Mouse (Mus musculus): ENCODE results near the gene C5ar1.
"Not testable (repeated sequence)": the region's sequence is repeated elsewhere in the genome, so short reads cannot be mapped to it uniquely, and the experiment has no call there.

C5ar1 gene

DNA sequence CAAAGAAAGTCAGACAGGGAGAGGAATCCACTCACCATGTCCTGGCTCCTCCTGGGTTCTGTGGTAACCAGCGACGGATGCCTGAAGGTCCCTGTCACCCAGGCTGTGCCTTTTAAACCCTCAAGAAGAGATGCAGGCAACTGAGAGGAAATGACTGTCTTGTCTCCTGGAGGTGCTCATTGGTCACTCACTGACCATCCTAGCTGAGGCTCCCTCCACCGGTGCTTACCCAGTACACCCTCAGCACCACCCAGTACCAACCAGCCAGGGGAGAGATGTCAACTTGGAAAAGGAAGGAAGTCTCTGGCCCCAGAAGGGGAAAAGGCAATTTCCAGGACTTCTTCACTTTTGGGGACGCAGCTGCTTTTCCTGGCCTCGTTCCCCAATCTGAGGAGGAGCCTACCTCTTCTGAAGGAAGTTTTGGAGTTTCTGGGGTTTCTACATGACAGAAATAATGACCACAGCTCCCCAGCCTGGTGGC, at the start of gene C5ar1:
Gene C5ar1, minus strand, starts transcription at position 431 of the 481 bp plus-strand sequence.
- no peak for DNase-seq (ENCODE audit: low read depth)

DNA sequence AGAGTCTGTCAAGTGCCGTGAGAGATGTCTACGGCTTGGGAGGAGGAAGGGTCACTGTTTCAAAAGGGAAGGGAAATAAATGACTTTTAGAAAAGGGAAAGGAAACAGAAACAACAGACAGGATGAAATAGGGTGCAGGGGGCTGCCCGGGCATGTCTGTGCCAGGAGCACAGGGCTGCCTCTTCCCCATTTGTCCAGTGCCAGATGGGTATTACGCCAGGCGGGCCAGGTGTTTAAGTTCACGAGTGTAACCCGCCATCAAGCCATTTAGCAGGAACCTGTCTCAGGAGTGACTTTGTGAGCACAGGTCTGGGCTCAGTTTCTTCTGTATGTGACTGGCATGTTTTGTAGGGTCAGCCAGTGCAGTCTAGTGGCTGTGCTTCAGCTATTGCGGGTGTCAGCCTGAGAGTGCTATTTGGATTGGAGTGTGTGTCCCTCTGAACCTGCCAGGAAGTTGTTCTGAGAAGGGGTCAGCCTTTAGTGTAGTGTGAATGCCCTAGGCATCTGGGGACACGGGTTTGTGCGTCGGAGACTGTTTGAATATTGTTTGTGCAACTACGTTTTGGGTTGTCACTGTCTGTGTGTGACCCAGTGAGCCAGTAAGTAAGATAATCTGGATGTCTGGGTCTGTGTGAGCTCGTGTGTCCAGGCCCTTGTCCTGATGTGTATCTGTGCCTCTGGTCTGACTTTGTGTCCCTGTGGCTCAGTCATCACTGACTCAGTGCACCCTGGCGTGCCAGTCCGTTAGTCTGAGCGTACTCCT, 49.4 kb upstream of the C5ar1 start:
- no peak for DNase-seq (ENCODE audit: low read depth)

DNA sequence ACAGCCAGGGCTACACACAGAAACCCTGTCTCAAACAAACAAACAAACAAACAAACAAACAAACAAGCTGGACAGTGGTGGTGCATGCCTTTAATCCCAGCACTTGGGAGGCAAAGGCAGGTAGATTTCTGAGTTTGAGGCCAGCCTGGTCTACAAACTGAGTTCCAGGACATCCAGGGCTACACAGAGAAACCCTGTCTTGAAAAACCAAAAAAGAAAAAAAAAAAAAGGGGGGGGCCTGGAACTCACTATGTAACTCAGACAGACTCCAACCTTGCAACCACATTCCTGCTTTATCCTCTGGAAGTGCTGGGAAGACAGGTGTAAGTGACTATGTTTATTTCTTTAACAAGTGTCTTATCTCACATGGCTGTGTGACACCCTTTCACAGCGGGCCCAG, 48.8 kb upstream of the C5ar1 start, which contains the start of gene Bbc3:
Gene Bbc3, plus strand, starts transcription at position 301 of the 400 bp plus-strand sequence.
- DNase-seq (ENCODE audit: low read depth) = not testable (repeated sequence)

DNA sequence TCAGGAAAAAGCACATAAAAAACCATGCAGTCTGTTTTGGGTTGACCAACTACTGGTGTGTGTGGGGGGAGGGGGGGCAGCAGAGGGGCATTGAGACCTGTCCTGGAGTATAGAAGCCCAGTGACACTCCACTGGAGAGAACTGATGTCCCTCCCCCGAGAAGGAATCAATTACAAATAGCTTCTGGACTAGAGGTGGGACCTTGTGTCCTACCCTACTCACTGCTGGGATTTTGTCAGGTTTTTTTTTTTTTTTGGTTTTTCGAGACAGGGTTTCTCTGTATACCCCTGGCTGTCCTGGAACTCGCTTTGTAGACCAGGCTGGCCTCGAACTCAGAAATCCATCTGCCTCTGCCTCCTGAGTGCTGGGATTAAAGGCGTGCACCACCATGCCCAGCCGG, 47.8 kb upstream of the C5ar1 start:
- DNase-seq (ENCODE audit: low read depth) = not testable (repeated sequence)

DNA sequence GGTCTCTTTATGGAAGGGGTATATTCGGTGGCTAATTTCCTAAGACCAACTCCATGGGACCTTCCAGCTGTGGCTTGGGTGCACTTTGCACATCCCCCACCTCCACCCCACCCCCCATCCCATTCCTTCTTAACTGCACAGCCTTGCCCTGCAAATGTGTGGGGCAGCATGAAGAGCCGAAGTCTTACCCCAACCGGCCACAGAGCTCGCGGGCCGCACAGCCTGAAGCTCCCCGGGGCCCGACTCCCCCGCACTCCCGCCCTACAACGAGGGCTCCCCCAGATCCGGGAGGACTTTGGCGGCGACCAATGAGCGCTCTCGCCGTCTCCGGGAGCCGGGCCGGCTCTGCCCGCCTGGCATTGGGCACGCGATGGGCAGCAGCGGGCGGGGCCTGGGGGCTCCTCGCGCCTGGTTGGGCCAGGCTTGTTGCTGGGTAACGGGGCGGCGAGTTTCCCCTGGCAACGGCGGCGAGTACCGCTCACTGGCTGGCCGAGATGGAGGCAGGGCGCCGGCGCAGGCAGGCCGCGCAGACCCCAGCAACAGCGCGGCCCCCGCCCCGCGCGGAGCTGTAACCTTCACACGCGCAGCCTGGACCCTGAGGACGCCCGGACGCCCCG, 40.2 kb upstream of the C5ar1 start:
- peak; percentile 89 for DNase-seq (ENCODE audit: low read depth)

DNA sequence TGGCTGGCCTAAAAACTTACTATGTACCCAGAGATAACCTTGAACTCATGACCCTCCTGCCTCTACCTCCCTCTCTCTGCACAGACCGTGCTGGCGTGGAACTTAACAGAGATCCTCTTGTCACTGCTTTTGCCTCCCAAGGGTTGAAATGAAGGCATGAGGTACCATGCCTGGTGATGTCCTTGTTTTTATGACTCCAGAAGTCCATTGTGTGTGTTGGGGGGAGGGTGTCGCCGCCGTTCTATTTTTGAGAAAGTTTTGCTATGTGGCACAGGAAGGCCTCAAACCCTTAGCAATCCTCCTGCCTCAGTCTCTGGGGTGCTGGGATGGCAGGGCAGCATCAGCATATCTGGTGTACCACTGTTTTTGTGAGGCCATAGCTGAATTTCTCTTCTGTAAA, 39.6 kb upstream of the C5ar1 start:
- no peak for DNase-seq (ENCODE audit: low read depth)

DNA sequence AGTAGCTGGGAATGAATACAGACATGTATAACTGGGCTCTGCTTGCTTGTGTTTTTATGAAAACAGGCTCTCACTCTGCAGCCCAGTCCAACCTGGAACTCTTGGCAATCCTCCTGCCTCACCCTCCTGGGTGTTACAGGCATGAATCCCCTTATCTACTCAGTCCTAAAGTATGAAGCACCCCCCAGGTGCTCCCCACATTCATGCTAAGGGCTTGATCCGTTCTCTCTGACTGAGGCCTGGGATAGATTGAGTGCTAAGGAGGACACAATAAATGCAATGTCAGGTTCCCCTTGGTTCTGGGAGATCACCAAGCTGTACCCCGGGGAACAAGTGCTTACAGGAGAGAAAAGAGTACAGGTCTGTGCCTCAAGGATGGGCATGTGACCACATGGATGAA, 38.3 kb upstream of the C5ar1 start:
- DNase-seq (ENCODE audit: low read depth) = no peak

DNA sequence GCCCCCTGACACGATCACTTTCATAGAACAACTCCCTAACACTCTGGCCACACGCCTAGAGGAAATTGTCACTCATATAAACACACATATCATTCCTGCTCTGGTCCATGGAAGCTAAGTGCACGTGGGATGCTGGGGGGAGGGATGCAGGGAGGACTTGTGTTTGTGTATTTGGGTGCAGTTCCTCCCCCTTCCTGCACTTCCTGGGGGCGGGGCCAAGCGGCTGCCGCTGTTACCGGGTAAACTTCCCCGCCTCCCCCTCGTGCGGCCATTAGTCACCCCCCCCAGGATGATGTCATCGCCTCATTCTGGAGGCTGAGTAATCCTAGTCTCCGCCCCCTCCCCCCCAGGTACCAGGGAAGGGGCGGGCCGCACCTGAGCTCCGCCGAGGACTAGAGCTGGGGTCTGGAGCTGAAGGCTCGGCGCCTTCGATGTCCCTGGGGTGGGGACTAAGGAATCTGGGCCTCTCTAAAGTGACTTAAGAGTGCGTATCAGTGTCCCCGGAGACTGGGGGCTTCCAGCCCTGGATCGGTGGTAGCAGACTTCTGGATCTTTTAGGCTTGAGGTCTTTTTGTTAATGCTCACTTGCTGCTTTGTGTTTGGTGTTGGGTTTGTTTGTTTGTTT, 37.5 kb upstream of the C5ar1 start:
- peak; percentile 92 for DNase-seq (ENCODE audit: low read depth)

DNA sequence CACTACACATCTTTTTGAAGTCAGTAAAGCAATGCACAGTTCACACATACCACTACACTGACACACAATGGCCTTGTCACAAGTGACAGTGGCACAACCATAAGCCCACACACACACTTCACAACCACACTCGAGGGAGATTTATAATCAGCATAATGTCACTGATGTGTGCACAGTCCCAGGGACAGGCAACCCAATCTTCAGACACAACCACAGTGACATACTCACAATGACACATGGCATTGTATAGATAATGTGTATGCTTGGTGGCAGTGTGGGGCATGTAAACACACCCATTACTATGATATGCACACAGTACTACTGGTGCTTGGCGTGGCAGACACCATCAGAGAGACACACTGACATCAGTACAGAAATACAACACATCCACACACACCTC, 36.8 kb upstream of the C5ar1 start:
- DNase-seq (ENCODE audit: low read depth) = no peak

DNA sequence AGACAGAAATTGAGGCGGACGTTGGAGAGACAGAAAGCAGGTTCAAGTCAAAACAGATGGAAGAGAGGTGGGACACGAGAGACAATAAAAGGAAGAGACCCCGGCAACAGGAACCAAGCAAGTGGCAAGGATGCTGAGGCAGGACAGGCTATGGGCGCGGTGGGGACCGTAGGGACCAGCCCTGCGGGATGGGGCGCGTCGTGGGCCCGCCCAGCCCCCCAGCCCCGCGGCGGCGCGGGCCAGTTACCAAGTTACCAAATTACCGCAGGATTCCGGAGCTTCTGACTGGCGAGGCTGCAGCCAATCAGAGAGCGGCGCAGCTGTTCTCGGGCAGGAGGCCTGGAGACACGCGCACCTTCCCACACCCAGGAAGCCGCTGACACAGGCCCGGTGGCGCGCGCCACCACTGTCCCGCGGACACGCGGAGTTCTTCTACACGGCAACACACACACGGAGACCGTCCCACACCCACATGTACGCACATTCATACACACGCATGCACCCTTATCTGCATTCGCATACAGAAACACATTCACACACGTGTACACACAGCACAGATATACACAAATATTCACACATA, 36.1 kb upstream of the C5ar1 start:
- peak; percentile 90 for DNase-seq (ENCODE audit: low read depth)

DNA sequence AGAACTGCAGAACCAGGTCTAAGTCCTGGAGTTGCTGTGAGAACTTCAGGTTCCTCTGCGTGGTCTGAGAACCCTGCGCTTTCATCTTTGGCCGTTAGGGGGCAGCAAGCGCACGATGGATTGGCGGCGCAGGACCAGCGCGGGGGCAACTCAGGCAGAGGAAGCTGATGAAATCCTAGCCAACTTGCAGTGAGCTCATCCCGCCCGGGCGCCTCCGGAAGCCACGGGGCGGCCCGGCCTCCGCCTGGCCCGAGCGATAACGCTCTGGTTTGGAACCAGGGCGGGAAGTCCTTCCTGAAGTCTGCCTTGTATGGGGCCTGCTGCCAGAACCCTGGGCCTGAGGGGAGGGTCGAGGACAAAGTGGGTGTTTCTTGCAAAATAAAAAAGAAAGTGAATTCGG, 35.5 kb upstream of the C5ar1 start:
- peak; percentile 97 for DNase-seq (ENCODE audit: low read depth)

DNA sequence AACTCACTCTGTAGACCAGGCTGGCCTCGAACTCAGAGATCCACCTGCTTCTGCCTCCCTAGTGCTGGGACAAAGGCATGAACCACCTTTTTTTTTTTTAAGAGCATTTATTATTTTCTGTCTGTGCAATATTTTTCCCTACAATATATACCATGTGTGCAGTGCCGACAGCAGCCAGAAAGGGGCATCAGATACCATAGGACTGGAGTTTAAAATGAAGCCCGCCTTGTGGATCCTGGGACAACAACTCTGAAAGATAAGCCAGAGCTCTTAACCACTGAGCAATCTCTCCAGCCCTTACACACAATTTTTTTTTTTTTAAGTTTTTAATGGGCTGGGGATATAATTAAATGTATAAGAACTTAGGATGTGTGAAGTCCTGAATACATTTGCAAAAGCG, 35.0 kb upstream of the C5ar1 start:
- peak; percentile 85 for DNase-seq (ENCODE audit: low read depth)

DNA sequence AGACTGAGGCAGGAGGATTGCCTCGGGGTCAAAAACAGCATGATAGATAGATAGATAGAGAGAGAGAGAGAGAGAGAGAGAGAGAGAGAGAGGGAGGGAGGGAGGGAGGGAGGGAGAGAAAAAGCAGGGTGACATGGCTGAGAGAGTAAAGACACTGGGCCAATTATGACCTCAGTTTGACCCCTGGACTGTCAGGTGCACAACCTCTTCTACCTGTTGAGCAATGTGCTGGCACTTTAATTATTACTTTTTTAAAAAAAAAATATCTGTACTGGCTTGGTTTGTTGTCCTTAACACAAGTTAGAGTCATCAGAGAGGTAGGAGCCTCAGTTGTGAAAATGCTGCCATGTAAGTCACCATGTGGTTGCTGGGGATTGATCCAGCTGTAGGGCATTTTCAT, 28.5 kb upstream of the C5ar1 start:
- no peak for DNase-seq (ENCODE audit: low read depth)

DNA sequence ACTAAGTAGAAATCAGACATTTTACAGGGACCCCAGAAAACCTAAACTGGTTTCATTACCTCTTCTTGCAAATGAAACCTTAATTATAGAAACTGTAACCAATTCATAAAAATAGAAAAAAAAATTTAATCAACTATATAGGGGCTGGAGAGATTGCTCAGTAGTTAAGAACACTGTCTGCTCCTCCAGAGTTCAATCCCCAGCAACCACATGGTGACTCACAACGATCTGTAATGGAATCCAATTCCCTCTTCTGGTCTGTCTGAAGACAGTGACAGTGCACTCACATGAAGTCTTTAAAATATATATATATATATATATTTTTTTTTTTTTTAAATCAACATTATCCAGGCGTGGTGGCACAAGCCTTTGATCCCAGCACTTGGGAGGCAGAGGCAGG, 27.7 kb upstream of the C5ar1 start:
- peak; percentile 63 for DNase-seq (ENCODE audit: low read depth)

DNA sequence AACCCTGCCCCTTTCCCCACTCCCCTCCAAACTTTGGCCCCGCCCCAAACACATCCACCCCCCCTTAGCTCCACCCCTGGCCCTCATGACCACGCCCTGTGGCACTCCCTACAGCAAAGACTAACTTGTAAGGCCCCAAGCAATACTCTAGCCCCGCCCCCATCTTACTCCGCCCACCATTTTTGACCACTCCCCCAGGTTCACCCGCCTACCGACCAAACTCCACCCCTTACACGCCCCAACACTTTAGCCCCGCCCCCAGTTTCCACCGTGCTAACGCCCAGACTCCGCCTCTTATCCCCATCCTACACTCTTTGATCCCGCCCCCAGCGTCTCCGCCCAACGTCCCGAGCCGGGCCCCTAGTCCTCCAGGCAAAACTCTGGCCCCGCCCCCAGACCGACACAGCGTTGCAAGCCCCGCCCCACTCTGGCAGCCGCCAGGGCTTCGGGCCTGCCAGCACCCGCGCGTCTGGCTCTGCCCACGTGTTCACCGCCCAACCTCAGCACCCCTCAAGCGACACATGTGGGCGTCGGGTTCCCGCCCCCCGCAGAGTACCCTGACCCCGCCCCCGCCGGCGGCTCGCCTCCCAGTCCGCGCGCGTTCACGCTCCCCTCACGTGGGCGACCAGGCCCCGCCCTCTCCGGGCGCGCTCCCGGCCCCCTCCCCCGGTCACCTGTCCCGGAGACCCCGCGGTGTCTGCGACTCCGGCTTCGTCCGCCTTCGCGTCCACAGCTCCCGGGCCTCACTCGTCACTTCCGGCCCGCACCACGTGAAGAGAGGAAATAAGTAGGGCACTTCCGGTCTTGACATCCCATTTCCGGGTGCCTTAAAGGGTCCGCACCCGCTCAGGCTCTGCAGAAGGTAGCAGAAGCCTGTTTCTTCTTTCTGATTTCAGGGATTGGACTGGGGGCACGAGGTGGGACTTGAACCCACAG, 27.0 kb upstream of the C5ar1 start, which contains the start of gene Ccdc9:
Gene Ccdc9, minus strand, starts transcription at position 770 of the 936 bp plus-strand sequence.
- peak; percentile 100 for DNase-seq (ENCODE audit: low read depth)

DNA sequence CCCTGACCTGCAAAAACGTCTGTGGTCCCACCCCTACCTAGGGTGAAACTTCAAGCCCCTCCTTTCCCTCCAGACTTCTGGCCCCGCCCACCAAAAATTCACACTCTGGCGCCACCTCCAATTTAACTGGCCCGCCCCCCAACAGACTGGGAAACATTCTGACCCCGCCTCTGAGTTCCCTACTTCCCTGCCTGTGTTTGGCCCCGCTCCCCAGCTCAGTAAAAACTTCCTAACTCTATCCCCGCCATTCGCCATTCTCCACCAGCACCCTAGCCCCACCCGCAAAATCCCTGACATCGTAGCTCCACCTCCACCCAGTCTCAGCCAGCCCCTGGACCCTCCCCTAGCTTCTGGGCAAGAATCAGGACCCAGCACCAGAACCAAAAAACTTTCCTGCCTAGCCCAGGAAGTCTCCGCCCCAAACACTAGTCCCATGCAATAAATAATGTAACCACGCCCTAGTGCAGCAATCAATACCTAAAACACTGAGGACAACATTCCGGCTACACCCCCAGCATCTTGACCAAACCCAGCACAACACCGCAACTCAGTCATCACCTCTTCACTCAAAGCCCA, 26.2 kb upstream of the C5ar1 start:
- DNase-seq (ENCODE audit: low read depth) = peak; percentile 93

DNA sequence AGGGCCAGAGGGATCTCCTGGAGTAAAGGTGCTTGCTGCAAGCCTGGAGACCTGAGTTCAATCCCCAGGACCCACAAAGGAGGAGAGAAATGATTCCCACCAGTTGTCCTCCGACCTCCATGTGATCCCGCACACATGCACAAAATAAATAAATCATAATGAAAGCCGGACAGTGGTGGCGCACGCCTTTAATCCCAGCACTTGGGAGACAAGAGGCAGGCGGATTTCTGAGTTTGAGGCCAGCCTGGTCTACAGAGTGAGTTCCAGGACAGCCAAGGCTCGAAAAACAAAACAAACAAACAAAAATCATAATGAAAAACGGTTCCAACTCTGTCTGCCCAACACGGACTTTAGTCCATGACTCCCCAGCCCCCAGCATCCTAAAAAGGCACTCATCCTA, 25.6 kb upstream of the C5ar1 start:
- DNase-seq (ENCODE audit: low read depth) = no peak

DNA sequence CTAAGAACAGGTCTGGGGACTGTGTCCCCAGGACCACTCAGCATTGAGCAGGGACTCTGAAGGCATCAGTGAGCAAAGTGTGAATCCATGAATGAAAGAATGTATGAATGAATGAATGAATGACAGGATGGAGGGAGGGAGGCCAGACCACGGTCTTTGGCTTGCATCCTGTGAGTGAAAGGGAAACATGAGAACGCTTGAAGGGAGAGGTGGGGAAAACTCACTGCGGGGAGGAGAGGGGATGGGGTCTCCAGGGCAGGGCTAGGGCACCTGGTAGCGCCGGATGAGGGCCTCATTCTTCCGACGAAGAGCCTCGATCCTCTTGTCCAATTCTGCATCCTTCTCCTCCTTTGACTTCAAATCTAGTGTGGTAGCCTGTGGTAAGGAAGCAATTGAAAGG, 24.7 kb upstream of the C5ar1 start:
- no peak for DNase-seq (ENCODE audit: low read depth)

DNA sequence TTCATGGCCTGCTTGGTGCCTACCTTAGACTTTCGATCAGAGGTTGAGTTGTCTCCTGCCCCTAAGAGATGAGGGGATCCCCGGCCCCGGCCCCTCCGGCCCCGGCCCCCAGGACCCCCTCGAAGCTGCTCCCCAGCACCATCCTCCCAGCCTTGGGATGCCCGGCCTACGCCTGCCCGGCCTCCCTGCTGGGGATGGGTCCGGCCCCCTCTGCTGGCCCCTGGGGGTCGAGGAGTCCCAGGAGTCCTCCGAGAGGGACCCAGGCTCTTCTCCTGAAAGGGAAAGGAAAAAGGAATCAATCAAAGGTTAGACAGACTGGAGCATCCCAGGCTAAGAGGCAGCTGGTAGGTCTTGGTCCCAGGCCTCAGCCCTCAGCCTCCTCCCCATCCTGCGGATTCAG, 23.0 kb upstream of the C5ar1 start:
- DNase-seq (ENCODE audit: low read depth) = no peak

DNA sequence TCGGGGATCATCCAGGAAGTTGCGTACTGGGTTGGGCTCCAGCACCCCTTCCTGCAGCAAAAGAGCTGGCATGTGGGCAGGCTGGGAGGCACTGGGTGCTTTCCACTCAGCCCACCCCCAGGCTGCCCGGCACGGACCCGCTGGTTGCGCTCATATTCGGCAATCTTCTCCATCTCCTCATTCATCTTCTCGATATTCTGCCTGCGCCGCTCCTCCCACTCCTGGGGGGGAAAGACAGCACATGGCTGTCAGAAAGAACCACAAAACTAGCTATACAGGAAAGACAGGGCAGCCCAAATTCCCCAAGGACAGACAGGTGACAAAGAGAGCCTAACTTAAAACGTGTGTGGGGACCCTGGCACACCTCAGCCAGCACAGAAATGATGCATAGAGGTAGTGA, 21.4 kb upstream of the C5ar1 start:
- DNase-seq (ENCODE audit: low read depth) = no peak
